Mouse (Mus musculus): ENCODE measurements around the gene Trappc6b. TPM values are rescaled to one million over a fixed set of nuclear protein-coding genes. Genes with fewer than 3 reads are reported as not detected.

Trappc6b gene
- polyA plus RNA-seq (2014; fragmentation: Illumina TruSeq; extraction: RNeasy Lipid Tissue Mini Kit (QIAGEN cat#74804); ENCODE audit: low read depth, low replicate concordance): 460 TPM

DNA sequence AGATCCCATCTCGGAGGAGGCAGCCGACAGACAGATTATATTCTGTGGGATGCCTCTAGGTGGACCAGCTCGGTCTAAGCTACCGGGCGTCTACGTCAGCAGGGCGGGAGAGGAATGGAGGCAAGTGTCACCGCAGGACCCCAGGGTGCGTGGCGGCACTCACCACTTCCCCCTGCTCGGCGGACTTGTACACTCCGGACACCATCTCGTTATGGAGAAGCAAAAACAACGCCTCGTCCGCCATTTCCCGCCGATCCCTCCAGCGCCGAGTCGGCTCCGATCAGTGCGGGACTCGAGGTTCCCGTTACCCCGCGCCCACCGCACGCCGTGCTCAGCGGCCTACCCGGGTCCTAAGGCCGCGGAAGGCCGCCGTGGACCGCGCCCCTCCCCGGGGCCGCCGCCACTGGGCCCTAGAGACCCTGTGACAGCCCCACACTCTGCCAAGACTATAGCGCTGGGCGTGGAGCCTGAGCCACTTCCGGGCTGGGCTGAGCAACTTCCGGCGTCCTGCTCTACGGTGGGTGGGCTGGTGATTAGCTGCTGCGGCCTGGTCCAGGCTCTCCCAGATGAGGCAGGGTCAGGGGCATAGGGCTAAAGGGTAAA, at the start of gene Trappc6b:
Gene Trappc6b, minus strand, starts transcription at position 480 of the 603 bp plus-strand sequence.

DNA sequence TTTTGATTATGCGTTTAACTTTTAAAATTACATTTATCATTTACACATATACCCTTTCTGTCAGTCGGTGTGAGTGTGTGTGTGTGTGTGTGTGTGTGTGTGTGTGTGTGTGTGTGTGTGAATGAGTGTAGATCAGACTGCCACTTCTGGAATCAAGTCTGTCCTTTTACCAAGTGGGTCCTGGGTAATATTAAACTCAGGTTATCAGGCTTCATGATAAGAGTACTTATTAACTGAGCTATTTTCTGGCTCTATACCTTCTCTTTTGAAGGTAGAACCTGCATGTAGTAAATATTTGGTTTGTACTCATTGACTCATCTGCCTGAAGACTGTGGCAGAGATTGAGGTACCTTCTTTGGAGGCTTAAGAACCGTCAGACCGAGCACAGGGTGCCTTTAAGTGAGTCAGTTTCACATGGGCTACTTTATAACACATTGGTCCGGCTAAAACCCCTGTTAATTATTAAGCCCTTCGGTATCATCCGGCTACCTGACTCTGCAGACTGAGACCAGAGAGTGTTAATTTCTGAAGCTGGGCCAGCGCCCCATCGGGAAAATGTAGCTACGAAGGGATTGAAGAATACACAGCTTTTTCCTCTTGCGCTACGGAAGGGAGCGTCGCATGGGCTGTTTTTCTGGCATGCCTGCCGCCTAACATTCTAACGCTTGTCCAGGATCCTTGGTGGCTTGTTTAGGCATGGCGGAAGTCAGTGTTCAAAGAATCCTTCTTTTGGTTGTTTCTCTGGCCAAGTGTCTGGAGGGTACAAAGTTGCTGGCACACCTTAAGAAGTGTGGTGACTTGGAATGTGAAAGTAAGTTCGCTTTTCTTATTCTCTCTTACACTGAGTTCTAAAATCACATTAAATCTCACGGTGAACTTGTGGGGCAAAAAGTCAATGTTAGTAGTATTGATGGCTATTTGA, 34.1 kb upstream of the Trappc6b start, which contains the start of gene Mia2:
Gene Mia2, plus strand, starts transcription at position 696 of the 922 bp plus-strand sequence.

DNA sequence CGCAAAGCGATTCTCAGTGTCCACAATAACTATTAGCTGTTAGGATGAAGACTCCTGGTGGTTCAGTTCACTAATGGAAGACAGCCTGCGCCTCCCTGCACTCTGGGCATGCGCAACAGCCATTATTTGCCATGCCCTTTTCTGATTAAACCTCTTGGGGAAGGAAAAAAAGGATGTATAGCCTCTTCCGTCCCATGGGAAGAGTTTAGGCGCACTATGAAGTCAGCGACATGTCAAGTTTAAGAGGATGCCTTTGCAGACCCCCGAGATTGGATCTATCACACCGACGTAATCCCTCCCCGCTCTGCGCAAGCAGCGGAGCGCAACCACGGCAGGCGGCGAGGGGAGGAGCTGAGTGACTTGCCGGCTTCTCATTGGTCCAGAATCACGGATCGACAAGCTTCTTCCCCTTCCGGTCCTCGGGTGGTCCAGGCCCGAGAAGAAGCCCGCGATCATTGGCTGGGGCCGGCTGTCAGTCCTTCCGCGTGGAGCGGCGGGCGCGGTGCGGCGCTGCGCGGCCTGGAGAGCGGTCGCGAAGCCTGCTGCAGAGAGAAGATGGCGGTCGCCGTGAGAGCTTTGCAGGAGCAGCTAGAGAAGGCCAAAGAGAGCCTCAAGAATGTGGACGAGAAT, 5.3 kb upstream of the Trappc6b start, which contains the start of gene Pnn:
Gene Pnn, plus strand, starts transcription at position 437 of the 630 bp plus-strand sequence.

DNA sequence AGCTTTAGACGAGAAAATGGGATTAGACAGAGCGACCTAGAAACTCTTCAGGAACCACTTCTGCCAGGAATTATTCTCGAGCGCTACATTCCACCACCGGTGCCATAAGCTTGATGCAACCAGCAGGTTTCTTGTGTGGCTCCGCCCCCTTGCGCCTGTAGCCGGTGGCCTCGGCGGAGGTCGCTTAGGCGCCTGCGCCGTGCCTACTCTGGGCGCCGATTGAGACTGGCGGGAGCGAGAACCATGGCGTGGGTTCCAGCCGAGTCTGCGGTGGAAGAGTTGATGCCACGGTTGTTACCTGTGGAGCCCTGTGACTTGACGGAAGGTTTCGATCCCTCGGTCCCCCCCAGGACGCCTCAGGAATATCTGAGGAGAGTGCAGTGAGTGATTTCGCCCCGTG, 48.0 kb downstream of the Trappc6b start, which contains the start of gene Gemin2:
Gene Gemin2, plus strand, starts transcription at position 160 of the 400 bp plus-strand sequence.

GRCm38 (mm10) chr12:59011844-59012709, 49.2 kb downstream of the Trappc6b start, which contains the start of gene Sec23a:
Gene Sec23a, minus strand, starts transcription at chr12:59012017.

Other genes starting within 250 kb of the Trappc6b start
- gene Sec23a, start 49.5 kb downstream of the Trappc6b start, polyA plus RNA-seq (2014; fragmentation: Illumina TruSeq; extraction: RNeasy Lipid Tissue Mini Kit (QIAGEN cat#74804); ENCODE audit: low read depth, low replicate concordance): 103 TPM
- gene Gemin2, start 48.1 kb downstream of the Trappc6b start, polyA plus RNA-seq (2014; fragmentation: Illumina TruSeq; extraction: RNeasy Lipid Tissue Mini Kit (QIAGEN cat#74804); ENCODE audit: low read depth, low replicate concordance): 10.7 TPM
- 84.5 TPM for gene Pnn, start 5.4 kb upstream of the Trappc6b start, polyA plus RNA-seq (2014; fragmentation: Illumina TruSeq; extraction: RNeasy Lipid Tissue Mini Kit (QIAGEN cat#74804); ENCODE audit: low read depth, low replicate concordance)
- gene Mia2, start 34.3 kb upstream of the Trappc6b start, polyA plus RNA-seq (2014; fragmentation: Illumina TruSeq; extraction: RNeasy Lipid Tissue Mini Kit (QIAGEN cat#74804); ENCODE audit: low read depth, low replicate concordance): 453 TPM
- gene Fbxo33, start 158.3 kb upstream of the Trappc6b start, polyA plus RNA-seq (2014; fragmentation: Illumina TruSeq; extraction: RNeasy Lipid Tissue Mini Kit (QIAGEN cat#74804); ENCODE audit: low read depth, low replicate concordance): 104 TPM

Data from adrenal gland, adult 10 weeks (tissue).